Mouse (Mus musculus): ENCODE measurements around the gene Birc2.

The Birc2 gene

DNA sequence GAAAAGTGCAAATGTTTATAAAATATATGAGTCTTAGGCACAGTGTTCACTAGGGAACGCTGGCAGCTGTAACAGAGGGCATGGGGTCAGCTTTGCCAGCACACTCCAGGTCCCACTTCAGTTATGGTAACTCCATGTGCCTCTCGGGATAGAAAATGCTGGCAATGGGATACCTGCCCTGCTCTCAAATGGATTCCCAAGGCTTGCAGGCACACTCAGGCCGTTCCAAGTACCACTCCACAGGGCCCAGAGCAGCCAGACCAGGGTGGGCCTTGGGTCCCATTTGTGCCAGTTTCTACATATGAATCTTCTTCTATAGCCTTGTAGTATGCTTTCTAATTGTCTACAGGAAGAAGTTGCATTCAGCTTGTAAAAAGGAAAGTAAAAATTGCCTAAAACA, 51.5 kb downstream of the Birc2 start:
- no peak for DNase-seq (ENCODE audit: low spot score)

GRCm38 (mm10) chr9:7784615-7785012, 52.2 kb downstream of the Birc2 start:
- no peak for DNase-seq (ENCODE audit: low spot score)

DNA sequence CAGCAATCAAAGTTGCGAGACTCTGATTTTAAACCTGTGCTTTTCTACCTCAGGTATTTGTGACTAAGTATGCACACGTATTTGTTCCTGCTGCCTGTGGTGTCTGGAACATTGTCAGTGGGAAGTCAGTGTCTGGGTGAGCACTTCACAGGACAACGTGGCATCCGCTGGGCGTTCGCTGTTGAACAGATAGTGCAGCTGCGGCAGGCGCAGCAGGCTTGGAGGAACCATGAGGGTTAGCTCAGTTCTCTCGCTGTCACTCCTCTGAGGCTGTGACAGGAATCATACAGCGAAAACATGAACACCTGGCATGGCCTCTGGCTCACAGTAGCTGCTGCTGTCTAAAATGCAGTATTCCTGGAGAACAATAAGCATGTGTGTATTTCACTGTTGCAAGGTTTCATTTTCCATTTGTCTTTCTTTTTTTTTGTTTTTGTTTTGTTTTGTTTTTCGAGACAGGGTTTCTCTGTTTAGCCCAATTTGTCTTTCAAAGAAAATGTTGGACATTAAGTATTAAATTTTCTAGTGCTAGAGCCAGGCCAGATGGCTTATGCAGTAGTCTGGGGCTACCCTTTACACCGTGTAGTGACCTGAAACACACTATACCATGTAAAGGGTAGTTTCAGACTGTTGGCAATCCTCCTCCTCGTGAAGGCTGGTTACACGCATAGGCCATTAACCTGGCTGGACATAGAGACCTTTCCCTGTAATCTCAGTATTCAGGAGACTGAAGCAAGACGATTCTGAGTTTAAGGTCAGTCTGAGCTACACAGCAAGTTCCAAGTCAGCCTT, 52.8 kb downstream of the Birc2 start:
- no peak for DNase-seq (ENCODE audit: low spot score)

DNA sequence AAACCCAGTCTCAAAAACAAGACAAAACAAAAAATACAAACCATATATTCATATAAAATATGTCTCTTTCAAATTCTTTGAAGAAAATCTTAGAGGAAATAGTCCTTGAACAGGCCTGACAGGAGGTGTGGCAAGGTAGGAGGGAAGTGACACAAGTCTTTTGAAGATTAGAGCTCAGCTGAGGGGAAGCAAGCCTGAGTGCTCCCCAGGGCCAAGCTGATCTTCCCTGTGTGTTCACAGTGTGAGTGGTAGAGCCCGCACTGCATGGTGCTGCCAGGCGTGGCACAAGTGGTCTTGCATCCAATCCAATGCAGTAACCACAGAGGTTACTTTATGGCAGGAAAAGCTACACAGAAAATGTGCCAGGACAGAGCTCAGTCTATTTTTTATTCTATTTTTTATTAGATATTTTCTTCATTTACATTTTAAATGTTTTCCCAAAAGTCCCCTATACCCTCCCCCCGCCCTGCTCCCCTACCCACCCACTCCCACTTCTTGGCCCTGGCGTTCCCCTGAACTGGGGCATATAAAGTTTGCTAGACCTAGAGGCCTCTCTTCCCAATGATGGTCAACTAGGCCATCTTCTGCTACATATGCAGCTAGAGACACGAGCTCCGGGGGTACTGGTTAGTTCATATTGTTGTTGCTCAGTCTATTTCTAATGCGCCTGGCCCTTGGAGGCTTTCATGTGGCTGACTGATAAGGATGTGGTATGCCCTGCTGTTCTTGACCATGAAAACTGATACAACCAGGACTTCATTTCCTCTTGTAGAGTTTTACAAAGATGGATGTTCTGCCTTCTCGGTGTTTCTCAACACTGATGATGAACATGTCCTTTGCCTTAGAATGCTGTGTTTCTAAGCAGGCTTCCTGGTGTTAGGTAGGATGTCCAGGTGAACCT, 56.4 kb downstream of the Birc2 start:
- no peak for DNase-seq (ENCODE audit: low spot score)

- no peak for DNase-seq (ENCODE audit: low spot score)
Measured at GRCm38 (mm10) chr9:7779786-7780185, 57.1 kb downstream of the Birc2 start.

DNA sequence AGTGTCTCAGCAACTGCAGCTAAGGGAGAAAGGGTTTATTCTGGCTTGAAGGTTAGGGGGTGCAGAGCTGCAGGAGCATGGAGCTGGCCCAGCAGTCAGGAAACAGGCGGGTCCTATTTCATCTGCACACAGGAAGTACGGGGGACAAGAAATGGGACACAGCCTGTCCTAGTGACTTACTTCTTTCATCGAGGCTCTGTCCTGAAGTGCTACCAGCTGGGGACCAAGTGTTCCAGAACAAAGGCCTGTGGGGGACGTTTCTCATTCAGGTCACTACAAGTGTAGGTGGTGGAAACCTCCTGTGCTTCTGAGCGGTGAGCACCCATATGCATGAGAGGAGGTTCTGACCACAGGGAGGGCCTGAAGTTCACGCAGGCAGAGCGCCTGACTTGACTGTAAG, 58.1 kb downstream of the Birc2 start:
- DNase-seq (ENCODE audit: low spot score), result no peak

GRCm38 (mm10) chr9:7777652-7778051, 59.2 kb downstream of the Birc2 start:
- no peak for DNase-seq (ENCODE audit: low spot score)

DNA sequence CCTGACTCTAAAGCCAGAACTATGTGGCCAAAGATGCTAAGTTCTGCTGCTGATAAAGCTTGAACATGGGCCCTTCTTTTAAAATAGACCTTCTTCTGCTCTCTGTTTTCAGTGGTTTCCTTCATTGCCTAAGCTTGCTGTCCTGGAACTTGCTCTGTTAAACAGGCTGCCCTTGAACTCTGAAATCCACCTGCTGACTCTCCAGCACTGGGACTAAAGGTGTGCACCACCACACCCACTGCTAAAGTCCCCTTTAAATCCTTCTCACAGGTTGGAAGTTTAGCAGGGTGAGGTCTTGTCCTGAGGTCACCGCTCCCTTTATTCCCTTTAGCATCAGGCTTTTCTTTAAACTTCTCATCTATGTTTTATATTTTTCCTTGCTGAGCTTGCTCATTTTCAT, 59.9 kb downstream of the Birc2 start:
- DNase-seq (ENCODE audit: low spot score), result no peak

GRCm38 (mm10) chr9:7775986-7776385, 60.9 kb downstream of the Birc2 start:
- no peak for DNase-seq (ENCODE audit: low spot score)

DNA sequence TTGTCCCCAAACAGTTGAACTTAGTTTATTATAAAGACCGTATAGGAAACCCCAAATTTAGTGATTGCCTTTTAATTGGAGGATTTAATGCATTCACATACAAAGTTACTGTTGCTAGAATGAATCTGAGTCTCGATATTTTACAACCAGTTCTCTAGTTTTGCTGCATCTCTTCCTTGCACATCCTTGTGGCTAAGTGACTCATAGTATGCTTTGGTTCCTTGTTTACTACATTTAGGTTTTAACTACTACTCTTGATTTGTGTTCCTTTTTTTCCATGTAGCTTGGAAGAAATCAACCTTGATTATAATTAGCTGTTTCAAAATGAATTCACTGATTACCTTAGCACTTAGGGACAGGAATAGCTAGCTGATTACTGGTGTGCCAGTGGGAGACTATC, 61.9 kb downstream of the Birc2 start:
- DNase-seq (ENCODE audit: low spot score), result no peak

- no peak for DNase-seq (ENCODE audit: low spot score)
Measured at GRCm38 (mm10) chr9:7774538-7774937, 62.3 kb downstream of the Birc2 start.

- DNase-seq (ENCODE audit: low spot score), result no peak
Measured at GRCm38 (mm10) chr9:7773686-7774085, 63.2 kb downstream of the Birc2 start.

DNA sequence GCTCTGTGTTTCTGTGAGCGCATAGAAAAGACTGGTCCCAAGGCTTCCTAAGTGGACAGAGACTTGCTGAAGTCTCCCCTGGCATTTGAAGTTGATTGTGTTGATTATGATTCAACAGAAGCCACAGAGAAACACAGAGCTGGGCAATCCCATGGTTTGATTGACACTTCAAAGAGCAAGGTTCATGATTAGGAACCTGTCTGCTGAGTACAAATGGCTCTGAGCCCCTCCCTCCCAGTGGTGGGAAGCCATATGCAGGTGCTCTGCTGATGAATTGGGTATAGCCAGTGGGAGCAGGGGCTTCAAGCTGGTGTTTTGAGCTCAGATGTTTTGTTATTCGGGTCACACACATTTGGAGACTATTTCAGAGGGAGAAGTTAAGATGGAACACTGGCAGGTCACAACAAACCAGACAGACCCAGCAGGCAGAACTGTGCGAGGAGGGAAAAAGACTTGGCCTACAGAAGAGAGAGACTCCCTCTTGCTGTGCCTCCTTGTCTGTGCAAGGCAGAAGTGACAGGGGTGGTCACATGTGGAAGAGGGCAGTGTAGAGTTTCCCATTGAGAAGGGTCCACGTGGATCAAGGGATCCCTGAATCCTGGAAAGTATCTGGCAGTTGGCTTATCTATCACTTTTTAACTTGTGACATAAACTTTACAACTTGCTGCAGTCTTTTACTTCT, 64.0 kb downstream of the Birc2 start:
- DNase-seq (ENCODE audit: low spot score), result no peak

DNA sequence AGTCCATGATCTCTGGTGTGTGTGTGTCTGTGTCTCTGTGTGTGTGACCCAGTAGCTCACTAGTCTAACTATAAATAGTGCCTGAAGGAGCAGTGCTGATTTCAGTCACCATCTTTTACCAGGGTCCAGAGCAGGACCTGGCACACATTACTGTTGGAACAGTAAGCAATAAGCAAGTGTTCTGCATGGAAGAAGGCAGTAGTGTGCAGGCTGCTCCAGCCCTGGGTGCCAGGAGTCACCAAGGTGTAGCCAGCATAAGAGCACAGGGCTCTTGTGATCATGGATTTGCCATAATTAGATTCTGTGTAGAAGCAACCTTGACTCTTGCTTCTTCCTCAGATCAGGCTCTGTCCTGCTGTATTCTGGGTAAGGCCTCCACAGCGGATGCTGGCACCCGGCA, 64.5 kb downstream of the Birc2 start:
- no peak for DNase-seq (ENCODE audit: low spot score)

DNA sequence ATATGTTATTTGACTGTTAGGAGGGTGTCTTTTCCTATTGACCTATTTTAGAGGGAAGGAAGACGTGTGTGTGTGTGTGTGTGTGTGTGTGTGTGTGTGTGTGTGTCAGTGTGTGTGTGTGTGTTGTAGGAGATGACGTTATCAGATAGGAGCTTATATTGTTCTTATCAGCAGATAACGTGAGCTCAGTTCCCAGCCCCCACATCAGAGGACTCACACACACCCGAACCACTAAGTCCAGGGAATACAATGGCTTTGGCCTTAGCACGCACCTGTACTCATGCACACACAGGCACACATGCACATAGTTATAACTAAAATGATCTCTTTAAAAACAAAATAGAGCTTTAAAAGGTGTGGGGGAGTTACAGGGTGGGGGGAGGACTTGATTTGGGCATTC, 67.4 kb downstream of the Birc2 start:
- DNase-seq (ENCODE audit: low spot score), result no peak

DNA sequence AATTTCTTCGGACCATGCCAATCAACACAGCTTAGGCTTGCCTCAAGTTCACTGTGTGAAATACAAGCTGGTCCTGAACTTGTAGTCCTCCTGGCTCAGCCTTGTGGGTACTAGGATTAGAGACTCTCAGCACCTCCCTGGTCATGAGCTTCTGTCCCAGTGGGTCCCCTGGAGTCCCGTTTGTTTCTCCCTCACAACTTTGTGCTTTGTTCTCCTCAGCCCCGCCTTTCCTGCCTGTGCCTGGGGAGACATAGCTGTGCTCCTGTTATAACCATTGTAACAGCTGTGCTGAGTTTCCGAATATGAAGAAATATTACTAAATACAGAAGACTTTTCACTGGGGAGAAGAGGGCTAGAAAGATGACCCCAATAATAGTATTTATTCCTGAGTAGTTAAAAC, 67.8 kb downstream of the Birc2 start:
- DNase-seq (ENCODE audit: low spot score), result no peak

Measured in left cerebral cortex, adult 11 months (tissue).